Mouse (Mus musculus) spleen, adult 2 months (tissue): ENCODE data around the gene Stox2.

ENCODE experiments used
- CTCF ChIP-seq: fragments of 200-500 bp; IDR thresholded peaks from 2 replicates; pipeline ENCODE4 v1.5.1; 2011; ENCODE audit warnings: mild to moderate bottlenecking, inconsistent platforms; ENCODE audit not compliant: insufficient read depth, insufficient read length, insufficient replicate concordance; ENCODE audit errors: extremely low read depth
- POLR2A ChIP-seq: fragments of 200-500 bp; IDR thresholded peaks from 2 replicates; pipeline ENCODE4 v1.6.1; 2011; ENCODE audit warnings: low read depth, low read length, inconsistent platforms

- TF ChIP-seq CTCF (no peak), POLR2A (no peak)
Observed at GRCm38 (mm10) chr8:47404852-47405251, 41.3 kb downstream of the Stox2 start.
